Mouse (Mus musculus) megakaryocyte, adult 5-6 weeks (primary cell): ENCODE results near the gene Tmtc2. TPM values are rescaled to one million over a fixed set of nuclear protein-coding genes. Genes with fewer than 3 reads are reported as not detected.

Experiments
- ATAC-seq: 2 replicates; pipeline ENCODE4 v1.8.0; 2016; ENCODE audit warnings: mild to moderate bottlenecking, inconsistent platforms; ENCODE audit not compliant: poor library complexity, severe bottlenecking
- total RNA-seq, 2 experiments: library from RNA; stranded (forward) in 1 of 2; stranded (reverse) in 1 of 2; fragments of 153-499, 151-499 nt in 1 of 2; fragments of 221-1000, 200-1000 nt in 1 of 2; gene quantifications; 2 replicates each; pipeline versions ENCODE4 v1.2.3 to v1.2.4; 2015 to 2017

Gene Tmtc2
- total RNA-seq, 2 experiments from 2014 or later, result 0.07 to 0.18 TPM

DNA sequence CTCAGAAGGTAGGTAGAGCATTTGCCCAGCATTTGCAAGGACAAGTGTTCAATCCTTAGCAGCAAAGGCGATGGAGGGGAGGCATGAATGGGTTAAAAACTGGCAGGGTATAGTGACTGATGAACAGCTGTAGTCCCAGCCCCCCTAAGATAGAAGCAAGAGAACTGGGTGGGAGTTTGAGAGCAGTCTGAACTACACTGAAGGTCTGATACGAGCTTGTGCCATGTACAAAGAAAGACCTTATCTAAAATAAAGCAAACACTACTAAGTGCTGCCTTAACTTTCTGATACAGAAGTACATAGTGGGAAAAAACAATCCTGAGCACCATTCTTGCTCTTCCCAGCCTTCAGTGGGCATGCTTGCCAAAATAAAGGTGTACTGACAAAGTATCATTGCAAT lies 20.1 kb downstream of the Tmtc2 start:
- no peak for ATAC-seq

DNA sequence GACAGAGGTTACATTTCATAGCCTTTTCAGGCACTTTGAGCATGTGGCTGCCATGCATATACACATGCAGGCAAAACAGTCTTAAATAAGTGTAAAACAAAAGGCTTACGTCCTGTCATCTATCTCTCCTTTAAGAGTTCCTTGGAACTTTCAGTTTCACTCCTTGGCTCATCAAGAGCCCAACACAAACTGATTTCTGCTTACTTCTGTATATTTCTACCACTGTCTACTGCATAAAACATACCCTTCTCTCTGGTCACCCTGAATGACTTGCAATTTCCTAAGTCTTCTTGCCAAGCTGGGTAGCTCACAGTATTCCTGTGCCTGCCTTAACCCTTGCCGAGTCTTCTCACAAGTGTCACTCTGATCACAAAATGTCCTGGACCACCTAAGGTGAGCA lies 26.2 kb downstream of the Tmtc2 start:
- peak; percentile 7; the same call in 1 of the 2 replicates for ATAC-seq

DNA sequence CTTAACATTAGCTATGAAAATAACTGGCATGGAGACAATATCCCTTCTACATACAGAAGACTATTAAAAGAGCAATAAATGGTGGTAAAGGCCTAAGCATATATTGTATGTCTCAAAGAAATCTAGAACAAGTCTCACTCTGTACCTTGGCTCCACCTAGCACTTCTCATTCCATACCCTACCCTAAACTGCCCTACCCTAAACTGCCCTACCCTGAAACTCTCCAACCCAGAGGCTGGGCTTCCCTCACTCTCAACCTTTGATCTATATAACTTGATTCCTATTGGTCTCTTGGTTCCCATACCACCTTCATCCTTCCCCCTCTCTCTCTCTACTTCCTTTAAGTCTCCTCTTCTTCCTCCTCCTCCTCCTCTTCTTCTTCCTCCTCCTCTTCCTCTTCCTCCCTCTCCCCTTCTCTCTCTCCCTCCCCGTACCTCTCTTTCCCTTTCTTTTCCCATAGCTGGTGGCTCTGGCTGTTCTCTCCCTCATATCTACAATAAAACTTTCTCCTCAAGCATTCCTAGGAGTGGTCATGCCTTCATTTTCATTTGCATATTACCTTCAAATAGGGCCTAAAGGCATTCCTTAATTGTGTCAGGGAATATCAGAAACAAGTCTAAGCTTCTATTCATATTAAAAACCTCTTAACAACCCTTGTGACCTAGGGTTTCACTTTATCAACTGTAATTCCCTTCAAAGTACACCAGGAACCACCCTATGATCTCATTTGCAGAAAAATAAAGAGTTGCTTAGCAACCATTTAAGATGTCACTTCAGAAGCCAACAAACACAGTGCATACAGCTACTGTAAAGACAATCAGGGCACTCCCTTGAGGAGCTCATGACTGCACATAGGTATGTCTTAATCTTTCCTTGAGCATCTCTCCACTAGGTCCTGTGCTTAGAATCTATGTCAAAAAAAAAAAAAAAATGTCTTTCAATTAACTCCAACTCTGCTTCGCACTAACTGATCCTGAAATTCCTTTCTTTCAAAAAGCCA lies 29.9 kb downstream of the Tmtc2 start:
- ATAC-seq, result no peak

DNA sequence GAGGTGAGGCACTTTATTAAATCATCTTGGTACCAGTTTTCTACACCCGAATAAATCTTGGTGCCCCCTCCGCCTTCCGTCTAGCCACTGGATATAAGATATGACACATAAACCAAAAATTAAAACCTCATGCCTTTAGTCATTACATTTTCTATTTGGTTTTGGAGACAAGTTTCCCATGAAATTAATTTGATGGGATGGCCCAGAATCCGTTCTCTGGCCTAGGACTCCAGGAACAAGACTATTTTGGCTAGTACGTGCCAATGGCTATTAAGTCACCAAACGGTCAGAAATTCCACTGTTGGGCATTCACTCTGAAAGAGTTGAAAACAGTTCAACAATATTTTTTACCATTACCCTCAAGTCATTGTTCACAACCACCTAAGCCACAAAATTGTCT lies 32.2 kb downstream of the Tmtc2 start:
- no peak for ATAC-seq

DNA sequence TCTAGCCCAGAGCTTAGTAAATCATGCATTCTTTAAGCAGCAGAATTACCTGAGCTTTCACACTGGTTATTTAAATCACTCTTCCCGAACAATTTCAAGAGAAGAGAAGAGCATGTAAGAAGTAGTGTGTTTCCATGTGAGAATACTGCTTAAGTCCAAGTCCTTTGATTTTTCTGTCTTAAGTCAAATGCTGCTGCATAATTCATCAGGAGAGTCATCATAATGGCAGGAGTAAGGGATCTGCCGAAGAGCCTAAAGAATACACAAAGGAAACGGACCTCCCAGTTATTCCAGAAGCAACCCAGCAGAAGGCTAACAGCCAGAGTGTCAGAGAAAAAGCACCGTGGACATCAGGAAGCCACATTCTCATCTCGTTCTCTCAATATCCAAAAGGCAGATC lies 34.6 kb downstream of the Tmtc2 start:
- ATAC-seq, result no peak

DNA sequence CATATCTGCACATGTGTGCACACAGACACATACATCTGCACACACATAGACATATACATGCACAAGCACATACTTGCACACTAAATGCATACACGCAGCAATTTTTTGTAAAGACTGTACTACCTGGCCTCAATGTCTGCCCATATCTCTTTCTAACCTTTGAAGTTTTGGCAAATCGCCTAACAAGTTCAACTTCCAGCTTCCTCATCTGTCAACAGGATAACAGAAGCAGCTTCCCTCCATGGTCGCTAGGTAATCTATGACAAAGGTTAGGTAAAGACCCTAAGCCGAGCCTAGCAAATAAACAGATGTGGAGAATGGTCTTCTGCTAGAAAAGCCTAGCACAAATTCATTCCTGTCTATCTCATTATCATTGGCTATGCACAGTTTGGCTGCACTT lies 37.3 kb downstream of the Tmtc2 start:
- ATAC-seq, result no peak

DNA sequence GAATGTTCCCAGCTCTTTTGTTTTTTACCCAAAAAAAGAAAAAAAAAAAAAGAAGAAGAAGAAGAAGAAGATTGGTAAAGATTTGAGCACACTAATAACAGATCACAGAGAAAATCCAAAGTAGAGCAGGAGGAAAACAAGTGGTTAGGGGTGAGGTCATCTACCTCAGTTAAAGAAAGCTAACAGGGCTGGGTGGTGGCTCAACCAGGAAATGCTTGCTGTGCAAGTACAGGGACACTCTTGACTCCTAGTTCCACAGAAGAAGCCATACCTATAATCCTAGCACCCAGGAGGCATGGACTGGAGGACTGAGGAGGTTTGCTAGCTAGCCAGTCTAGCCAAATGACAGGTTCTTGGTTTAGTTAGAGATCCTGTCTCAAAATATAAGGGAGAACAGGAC lies 38.4 kb downstream of the Tmtc2 start:
- no peak for ATAC-seq

DNA sequence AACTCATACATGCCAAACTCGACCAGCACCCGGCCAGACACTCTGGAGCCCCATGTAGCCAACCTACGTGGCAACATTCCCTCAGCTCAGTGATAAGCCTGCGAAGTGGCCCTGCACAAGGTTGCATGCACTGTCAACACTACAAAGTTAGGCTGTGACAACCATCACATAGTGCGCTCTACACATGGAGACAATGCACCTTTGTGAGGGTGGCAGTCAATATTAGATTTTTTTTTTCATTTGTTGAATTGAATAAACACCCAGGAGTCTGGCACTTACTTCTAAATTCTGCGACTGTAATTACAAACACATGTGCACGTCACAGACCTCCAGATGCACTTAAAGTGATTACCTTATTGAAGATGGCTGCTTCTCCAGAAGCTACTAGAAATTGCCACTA lies 41.5 kb downstream of the Tmtc2 start:
- no peak for ATAC-seq

DNA sequence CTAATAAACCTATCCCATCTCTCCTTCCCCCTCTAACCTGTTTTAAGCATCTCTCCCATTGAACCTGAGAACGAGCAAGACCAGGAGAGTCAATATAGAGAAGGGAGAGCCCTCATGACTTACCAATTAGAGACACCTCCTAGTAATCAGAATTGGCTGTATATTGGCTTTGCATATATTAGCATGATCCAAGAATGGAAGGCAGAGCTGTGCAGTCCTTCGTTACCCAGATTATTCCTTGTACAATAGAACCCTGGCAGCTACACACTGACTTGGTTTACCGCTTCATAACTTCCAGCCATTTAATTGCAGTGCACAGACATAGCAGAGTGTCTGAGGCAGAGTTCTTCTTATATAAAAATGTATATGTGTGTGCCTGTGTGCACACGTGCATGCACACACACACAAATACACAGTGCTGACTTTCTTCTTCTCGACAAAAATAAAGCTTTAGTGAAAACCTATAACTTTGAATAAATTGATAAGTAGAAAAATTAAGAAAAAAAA lies 42.2 kb downstream of the Tmtc2 start:
- no peak for ATAC-seq

DNA sequence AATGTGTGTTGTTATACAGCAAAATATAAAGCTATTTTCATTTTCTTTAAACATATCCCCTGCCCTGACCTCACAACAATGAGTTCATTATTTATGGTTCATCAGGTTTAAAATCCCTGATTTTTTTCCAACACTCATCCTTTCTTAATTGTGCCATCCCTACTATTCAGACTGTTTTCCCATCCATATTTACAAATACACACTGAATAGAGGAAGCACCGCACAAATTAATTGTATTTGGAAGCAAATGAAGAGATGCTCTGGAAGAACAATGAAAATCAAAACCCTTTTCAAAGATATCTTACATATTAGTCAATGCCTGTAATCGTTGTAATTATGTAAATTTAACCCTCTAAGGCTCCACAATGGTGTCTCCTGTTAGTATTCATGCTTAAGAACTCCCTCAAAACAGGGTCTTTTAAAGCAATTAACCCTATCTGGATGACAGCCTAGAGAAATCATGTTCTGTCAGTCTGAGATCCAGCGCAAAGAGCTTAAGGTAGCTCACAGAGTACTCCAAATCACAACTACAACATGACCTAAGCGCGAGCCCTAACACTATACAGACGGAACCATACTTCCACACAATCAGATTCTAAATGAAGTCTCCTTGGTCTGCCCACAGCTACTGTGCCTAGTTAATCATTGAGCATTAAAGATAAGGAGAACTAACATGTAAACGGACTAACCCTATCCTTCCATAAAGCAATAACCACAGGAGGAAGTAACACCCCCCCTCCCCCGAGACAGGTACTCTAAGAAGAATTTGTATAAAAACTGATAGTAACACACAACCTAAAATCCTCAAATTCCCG lies 43.0 kb downstream of the Tmtc2 start:
- no peak for ATAC-seq

DNA sequence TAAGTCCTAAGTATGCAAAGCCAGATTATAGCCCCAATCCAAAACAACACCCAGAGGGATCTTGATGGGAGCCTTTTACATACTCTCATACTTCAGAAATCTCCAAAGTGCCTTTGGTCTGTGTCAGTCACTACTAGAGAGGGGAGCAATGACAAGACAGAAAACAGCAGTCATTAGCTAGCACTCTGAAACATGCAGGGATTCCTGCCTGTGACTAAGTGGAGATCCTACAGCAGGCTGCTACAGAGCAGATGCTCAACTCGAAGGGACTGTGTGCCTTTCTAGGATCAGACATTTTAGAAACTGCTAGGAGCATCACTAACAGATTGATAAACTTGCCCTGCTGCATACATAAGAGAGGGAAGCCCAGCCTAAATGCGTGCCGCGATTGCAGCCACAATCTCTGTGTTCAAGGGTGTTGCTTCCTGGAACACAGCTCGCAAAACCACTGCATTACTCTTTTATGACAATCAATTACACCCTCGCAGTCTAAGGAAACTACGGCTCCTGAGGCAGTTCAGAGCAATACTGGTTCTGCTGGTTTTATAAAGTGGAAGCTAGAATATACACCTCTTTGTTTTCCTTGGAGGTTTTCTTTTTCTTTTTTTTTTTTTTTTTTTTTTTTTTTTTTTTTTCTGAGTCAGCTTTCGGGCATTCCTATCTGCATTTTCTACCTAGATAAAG lies 50.7 kb downstream of the Tmtc2 start:
- no peak for ATAC-seq

DNA sequence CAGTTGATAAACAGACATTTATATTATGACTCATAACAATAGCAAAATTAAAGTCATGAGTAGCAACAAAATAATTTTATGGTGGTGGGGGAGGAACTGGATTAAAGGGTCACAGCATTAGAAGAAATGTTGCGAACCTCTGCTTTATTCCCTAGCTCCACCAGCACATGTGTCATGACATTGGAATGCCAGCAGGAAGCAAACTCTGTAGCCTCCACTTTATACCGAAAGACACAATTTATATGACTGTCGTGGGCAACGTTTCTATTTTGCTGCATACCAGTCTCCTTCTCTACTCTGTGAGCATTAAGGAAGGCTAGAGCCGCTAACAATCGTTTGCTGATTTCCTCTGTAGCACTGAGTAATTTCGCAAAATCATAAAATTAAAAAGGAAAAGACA lies 51.8 kb downstream of the Tmtc2 start:
- ATAC-seq, result no peak

DNA sequence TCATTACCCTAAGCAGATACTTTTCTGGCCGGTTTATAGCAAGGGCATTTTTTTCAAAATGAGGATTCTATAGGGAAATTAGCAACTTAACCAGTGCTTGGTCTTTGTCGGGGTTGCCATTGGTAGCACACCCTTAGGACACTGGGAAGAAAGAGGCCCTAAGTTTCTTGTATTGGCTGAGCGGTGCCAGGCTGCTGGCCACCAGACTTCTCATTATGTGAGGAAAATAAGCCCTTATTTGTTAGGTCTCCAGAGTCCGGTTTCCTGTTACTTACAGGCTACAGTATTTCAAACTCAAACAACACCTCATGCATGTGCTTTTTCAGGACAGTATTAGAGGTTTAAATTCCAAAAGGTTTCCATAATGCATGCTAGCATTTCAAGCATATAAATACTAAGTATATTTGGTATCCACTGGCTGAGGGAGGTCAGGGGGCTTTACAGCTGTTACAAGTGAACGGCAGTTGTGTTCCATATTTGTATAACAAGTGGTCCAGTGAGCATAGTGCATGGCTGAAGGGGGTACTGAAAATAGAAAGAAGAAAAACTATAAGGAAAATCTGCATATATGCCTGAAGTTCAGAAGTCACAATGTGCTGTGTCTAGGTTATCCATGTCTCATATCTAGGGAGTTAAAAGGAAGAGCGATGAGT lies 55.0 kb downstream of the Tmtc2 start:
- no peak for ATAC-seq

DNA sequence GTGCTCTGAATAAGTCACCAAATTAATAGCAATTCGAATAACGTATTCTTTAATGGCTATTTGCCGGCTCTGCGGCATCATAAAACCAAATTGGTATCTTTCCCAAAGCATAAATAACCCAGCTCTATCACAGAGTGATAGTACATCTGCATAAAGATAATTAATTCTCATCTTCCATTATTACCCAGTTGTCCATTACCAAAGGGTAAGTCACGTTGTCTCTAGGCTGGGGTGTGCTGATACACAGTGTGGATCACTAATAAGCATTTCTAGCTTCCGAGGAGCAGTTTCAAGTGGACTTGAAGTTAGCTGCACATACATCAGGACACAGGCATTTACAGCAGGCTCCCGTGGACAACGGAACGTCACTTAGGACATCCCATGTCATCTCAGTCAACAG lies 56.1 kb downstream of the Tmtc2 start:
- no peak for ATAC-seq

DNA sequence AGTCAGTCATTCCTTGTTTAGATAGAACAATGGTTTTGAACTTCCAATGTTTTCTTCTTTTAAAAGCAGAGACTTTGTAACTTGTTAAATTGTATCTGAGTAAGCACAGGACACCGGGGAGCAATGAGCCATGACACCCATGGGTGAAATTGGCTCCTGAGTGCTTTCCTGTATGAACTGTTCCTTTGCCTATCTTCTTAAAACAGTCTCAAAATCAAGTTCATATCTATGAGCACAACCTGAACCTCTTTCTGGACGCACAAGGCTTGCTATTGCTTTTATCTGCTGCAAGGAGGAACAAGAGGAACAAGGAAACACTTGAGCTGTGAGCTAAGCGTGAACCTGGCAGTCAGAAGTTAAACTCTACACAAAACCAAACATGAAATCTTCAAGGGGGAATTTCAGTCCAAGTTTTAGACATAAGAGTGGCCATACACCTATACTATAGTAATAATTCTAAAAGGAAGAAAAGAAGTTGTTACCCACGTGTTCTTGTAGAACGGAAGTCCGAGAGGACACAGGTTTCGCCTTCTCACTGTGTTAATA lies 60.4 kb downstream of the Tmtc2 start:
- ATAC-seq, result no peak

DNA sequence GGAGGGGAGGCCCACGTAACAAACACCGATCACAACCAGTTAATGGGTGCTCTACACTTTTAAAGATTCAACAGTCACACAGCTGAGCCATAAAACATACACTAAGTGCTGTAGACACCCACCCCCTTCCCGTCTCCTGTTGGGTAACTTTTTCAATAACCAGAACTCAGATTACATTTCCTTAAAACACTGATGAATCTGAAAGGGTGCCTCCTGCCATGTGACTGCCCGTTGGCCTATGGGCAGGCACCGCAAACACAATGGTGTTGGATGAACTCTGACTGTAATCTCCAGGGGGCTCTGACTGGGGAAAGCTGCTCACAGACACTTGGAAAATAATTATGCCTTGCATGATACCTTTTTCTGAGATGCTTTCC lies 64.4 kb downstream of the Tmtc2 start:
- no peak for ATAC-seq

DNA sequence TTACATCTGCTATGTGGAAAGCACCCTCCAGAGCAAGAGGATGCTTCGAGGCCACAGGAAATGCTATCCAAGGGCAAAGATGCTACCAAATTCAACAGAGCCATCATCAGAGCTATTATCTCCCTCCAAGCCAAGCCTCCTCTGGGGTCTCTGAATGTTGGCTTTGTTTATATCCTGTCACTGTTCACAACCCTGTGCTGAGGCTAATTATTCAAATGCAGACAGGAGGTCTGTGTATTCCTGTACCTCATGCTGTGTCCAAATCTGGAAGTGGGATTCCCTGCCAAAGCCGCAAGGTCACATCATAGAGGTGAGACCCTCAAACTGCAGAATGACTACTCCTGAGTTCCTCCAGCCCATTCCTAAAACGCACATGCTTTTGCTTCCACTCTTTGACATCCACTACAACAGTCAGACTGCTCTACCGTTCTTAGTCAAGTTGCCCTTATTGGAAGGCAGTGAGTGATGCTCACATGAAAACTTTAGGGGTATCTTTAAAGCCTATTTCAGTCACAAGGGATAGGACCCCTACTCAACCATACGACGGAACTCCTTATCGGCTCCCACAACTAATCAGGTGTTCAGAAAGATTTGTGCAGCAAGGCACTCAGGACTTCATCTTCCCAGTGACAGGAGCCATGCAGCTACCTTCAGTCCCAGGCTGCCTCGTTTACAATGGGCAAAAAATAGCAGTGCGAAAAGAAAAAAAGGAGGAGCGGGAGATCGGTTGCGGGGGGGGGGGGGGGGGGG lies 64.9 kb downstream of the Tmtc2 start:
- ATAC-seq, result no peak

DNA sequence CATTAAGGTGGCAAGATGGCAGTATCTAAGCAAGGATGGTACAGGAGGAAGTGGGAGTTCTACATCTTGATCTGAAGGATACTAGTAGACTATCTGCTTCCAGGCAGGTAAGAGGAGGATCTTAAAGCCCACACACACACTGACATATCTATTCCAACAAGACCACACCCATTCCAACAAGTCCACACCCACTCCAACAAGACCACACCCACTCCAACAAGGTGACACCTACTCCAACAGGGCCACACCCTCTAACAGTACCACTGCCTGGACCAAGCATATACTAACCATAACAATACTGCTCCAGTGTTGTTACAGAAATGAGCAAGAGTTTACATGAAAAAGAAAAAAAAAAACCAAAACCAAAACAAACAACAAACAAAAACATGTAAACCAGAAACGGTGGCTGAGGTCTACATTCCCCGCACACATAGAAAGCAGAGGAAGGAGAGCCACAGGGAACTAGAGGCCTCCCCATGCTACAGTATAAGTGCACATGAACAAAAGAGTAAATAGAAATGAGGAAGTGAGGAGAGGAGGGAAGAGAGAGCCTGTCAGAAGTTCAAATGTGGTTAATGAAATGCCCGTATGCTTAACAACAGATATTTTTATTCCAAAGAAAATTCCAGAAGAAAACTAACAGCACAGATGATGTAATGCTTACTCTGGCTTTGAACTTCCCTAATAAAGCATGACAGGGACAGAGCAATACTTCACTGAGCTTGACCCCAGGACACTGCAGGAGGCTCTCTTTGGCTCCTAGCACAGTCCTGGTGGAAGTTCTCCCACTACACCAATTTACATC lies 66.1 kb downstream of the Tmtc2 start:
- peak; percentile 90 for ATAC-seq

DNA sequence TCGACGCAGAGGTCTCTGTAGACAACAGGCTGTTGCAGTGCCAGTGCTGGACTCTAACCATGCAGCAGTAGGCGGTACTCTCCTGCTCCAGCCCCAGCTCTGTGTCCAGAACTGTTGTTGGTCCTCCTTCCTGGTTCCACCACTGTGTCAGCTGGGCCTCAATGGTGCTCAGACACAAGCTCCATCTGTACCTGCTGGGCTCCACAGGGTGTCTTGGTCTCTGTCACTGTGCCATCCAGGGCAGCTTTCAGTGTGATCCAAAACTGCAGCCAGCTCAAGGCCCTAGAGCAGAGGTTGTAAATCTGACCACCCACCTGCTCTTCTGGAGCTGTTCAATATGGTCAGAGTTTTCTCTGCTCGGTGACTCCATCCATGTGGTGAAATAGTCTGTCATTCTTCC lies 68.2 kb downstream of the Tmtc2 start:
- no peak for ATAC-seq
